Mouse (Mus musculus) E14TG2a.4 (cell line): ENCODE data around the gene Dnajb1.

Experiments used
- H3K27me3 ChIP-seq: 2 replicates; pipeline ENCODE4 v1.6.1; 2014; ENCODE audit warnings: low read length, control low read depth; ENCODE audit not compliant: insufficient read depth
- H3K36me3 ChIP-seq: 2 replicates; pipeline ENCODE4 v1.6.1; 2014; ENCODE audit warnings: low read length, control low read depth; ENCODE audit not compliant: insufficient read depth
- H3K4me1 ChIP-seq: replicated peaks from 2 replicates; pipeline ENCODE4 v1.6.1; 2014; ENCODE audit warnings: low read depth, low read length, control low read depth
- H3K4me3 ChIP-seq: replicated peaks from 2 replicates; pipeline ENCODE4 v1.5.1; 2014; ENCODE audit warnings: mild to moderate bottlenecking, low read length
- H3K9me3 ChIP-seq: 2 replicates; pipeline ENCODE4 v1.6.1; 2014; ENCODE audit warnings: low read length, control low read depth
- CTCF ChIP-seq: conservative IDR thresholded peaks from 2 replicates; pipeline ENCODE4 v1.5.1; 2014; ENCODE audit warnings: low read length
- NANOG ChIP-seq: IDR thresholded peaks from 2 replicates; pipeline ENCODE4 v1.6.1; 2014; ENCODE audit warnings: borderline replicate concordance, low read length, mixed read lengths
- POU5F1 ChIP-seq: IDR thresholded peaks from 2 replicates; pipeline ENCODE4 v1.6.1; 2014; ENCODE audit warnings: low read length, borderline replicate concordance

Gene Dnajb1

DNA sequence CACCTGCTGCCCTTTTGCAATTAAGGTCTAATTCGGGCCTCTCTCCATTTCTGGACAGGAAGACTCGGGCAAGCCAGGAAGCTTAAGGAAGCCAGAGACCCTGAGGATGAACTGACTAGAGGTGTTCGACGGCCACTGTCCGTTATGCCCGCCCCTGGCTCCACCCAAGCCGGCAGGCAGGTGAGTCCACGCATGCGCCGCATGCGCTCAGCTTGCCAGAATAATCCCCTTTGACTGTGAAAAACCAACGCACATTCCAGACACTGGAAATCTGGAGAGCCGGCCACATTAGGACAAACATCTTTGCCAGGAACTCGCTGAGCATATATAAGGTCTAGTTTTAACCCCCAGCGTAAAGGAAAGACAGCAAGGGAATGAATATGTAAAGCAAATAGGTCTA is 24.8 kb upstream of the Dnajb1 start:
- Histone ChIP-seq H3K36me3 (peaks cover 51% of the 10 kb centered on the region), H3K4me1 (peaks cover 79% of the 10 kb centered on the region), H3K4me3 (peak overlapping the region; percentile 29; the same call in 1 of the 2 replicates), H3K9me3 (no peaks in the 10 kb centered on the region), H3K27me3 (no peaks in the 10 kb centered on the region)
- TF ChIP-seq CTCF (no peak), POU5F1 (no peak), NANOG (no peak)

- no peaks in the 10 kb centered on the region for H3K9me3 ChIP-seq
- peaks cover 63% of the 10 kb centered on the region for H3K36me3 ChIP-seq
- no peaks in the 10 kb centered on the region for H3K27me3 ChIP-seq
- peaks cover 80% of the 10 kb centered on the region for H3K4me1 ChIP-seq
- H3K4me3 ChIP-seq, result no peak overlapping the region
- no peak for TF ChIP-seq NANOG
- TF ChIP-seq CTCF, result no peak
- no peak for TF ChIP-seq POU5F1
Observed at GRCm38 (mm10) chr8:83584771-83585170, 23.2 kb upstream of the Dnajb1 start.

DNA sequence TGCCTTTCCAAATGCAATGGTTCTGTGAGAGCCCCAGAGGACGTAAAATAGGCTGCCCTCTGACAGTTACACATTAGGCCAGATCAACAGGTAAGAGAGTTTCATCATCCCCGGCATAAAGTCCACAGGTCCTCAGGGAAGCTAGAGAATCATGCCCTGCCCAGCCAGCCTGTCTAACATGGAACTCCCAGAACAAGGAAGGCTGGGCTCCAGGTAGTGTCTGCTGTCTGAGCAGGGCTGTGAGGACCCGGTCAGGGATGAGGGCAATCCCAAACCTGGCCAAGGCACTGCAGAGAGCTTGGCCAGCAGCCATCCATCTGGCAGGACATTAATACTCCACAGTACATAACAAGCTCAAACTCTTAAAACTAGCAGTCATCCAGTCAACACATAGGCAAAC is 22.7 kb upstream of the Dnajb1 start:
- no peak for TF ChIP-seq CTCF
- TF ChIP-seq NANOG, result no peak
- Histone ChIP-seq H3K4me1 (peaks cover 80% of the 10 kb centered on the region), H3K27me3 (no peaks in the 10 kb centered on the region), H3K4me3 (no peak overlapping the region), H3K9me3 (no peaks in the 10 kb centered on the region), H3K36me3 (peaks cover 66% of the 10 kb centered on the region)

DNA sequence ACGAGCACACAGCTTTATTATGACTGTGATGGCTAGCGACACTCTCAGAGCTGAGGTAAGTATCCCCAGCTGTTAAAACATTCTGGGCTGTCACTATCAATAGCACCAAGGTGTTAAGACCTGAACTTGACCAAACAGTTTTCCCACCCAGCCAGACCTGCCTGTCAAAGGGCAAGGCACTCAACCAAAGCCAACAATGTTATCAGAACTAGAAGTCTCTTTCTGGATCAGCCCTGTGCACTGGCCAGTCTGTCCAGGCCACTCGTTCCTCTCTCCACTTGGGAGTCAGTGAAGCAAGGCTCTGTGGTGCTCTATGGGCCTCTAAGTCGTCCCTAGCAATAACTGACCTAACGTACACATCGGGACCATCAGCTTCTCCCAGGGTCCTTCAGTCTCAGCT is 20.3 kb upstream of the Dnajb1 start:
- H3K4me3 ChIP-seq, result no peak overlapping the region
- no peaks in the 10 kb centered on the region for H3K9me3 ChIP-seq
- TF ChIP-seq CTCF, result no peak
- no peak for TF ChIP-seq POU5F1
- TF ChIP-seq NANOG, result no peak
- no peaks in the 10 kb centered on the region for H3K27me3 ChIP-seq
- peaks cover 81% of the 10 kb centered on the region for H3K4me1 ChIP-seq
- peaks cover 71% of the 10 kb centered on the region for H3K36me3 ChIP-seq

DNA sequence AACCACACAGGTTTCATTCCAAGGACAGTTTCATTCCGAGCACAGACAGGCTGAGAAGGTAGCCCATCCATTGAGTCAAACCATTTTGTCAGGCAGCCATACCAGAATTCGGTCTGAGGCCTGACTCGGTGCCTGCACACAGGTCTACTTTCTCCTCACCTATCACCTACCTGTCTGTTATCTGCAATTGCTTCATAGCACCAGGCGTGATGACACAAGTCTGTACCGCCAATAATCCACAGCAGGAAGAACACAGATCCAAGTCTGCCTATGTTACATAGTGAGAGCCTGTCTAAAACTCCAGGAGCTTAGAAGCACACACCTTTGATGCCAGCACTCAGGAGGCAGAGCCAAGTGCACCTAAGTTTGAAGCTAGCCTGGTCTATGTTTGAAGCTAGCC is 19.1 kb upstream of the Dnajb1 start:
- H3K4me3 ChIP-seq, result no peak overlapping the region
- no peak for TF ChIP-seq NANOG
- no peak for TF ChIP-seq POU5F1
- no peak for TF ChIP-seq CTCF
- no peaks in the 10 kb centered on the region for H3K9me3 ChIP-seq
- peaks cover 62% of the 10 kb centered on the region for H3K36me3 ChIP-seq
- peaks cover 75% of the 10 kb centered on the region for H3K4me1 ChIP-seq
- H3K27me3 ChIP-seq, result no peaks in the 10 kb centered on the region

- H3K4me1 ChIP-seq, result peaks cover 66% of the 10 kb centered on the region
- no peaks in the 10 kb centered on the region for H3K9me3 ChIP-seq
- no peak for TF ChIP-seq NANOG
- TF ChIP-seq CTCF, result no peak
- no peak for TF ChIP-seq POU5F1
- H3K4me3 ChIP-seq, result no peak overlapping the region
- no peaks in the 10 kb centered on the region for H3K27me3 ChIP-seq
- H3K36me3 ChIP-seq, result peaks cover 47% of the 10 kb centered on the region
Observed at GRCm38 (mm10) chr8:83590488-83591023, 17.4 kb upstream of the Dnajb1 start.

DNA sequence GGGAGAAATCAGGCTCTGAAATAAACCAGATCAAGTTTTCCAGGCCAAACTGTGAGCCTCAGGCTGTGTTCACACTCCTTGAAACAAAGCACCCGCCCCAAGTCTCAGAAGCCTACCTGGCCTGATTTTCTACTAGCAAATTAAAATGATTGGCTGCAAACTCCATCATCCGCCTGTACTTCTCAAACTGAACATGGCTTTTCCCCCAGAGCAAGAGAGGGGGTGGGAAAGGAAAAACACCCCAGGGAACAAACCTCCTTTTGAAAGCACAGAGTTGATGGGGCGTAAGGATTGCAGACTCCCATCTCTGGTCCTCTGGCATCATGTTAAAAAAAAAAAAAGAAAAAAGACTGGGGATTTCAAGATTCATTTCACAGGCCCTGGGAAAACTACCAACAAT is 15.3 kb upstream of the Dnajb1 start:
- no peaks in the 10 kb centered on the region for H3K27me3 ChIP-seq
- H3K4me3 ChIP-seq, result peak overlapping the region; percentile 85
- TF ChIP-seq CTCF (no peak), NANOG (no peak), POU5F1 (no peak)
- no peaks in the 10 kb centered on the region for H3K9me3 ChIP-seq
- peaks cover 36% of the 10 kb centered on the region for H3K36me3 ChIP-seq
- peaks cover 61% of the 10 kb centered on the region for H3K4me1 ChIP-seq

GRCm38 (mm10) chr8:83593325-83594166 is 14.4 kb upstream of the Dnajb1 start:
- peaks cover 28% of the 10 kb centered on the region for H3K36me3 ChIP-seq
- peak overlapping the region; percentile 85 for H3K4me3 ChIP-seq
- TF ChIP-seq POU5F1, result no peak
- no peak for TF ChIP-seq NANOG
- no peak for TF ChIP-seq CTCF
- no peaks in the 10 kb centered on the region for H3K9me3 ChIP-seq
- peaks cover 59% of the 10 kb centered on the region for H3K4me1 ChIP-seq
- H3K27me3 ChIP-seq, result no peaks in the 10 kb centered on the region
